Mouse (Mus musculus): Measurements from ENCODE around the gene Slc2a9. TPM values are rescaled to one million over a fixed set of nuclear protein-coding genes. Genes with fewer than 3 reads are reported as not detected.

Gene Slc2a9
- polyA plus RNA-seq, 1 experiment from 2014 or later, result 0.62 TPM

GRCm38 (mm10) chr5:38449607-38450006 lies 53.3 kb downstream of the Slc2a9 start:
- DNase-seq (ENCODE audit: low spot score) (no peak), ATAC-seq (ENCODE audit: low FRiP score, low TSS enrichment) (no peak)
- H3K4me1 ChIP-seq (replicated peaks; ENCODE audit: control insufficient read depth, insufficient read depth), result no peaks in the 10 kb centered on the region
- no peak overlapping the region for H3K9ac ChIP-seq (ENCODE audit: low read length)
- H3K27ac ChIP-seq (replicated peaks), result no peak overlapping the region
- no peaks in the 10 kb centered on the region for H3K9me3 ChIP-seq (ENCODE audit: control insufficient read depth, low read length)
- 85% methylated on average over 8 of the region's 8 CpGs for WGBS
- H3K27me3 ChIP-seq (ENCODE audit: control insufficient read depth, insufficient read depth, low read length), result no peaks in the 10 kb centered on the region
- no peak overlapping the region for H3K4me3 ChIP-seq (ENCODE audit: low read depth, low read length)
- TF ChIP-seq CTCF (IDR thresholded peaks at IDR 0.05; ENCODE audit: low read depth) (no peak), EP300 (optimal IDR thresholded peaks at IDR 0.05) (no peak)
- no peak overlapping the region for H3K4me2 ChIP-seq (replicated peaks; ENCODE audit: low read depth)
- H3K36me3 ChIP-seq (ENCODE audit: control insufficient read depth, insufficient read depth, low read length), result no peaks in the 10 kb centered on the region

DNA sequence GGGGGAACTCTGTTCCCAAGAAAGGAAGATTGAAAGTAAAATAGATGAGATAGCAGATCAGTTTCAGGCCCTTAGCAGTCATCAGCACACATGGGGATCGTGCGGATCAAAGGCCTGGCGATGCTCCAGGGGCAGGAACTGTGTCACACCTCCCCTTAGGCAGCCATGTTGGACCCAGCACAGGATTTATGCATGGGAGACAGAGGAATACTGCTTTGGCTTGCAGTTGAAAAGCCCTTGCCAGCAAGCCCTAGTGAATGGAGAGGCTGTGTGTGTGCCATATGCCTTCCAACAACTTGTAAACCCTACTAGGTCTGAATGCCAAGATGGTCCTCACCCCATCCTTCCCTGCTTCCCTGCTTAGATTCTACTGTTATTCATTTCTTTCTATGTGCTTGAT lies 54.8 kb downstream of the Slc2a9 start:
- ATAC-seq (ENCODE audit: low FRiP score, low TSS enrichment) (no peak), DNase-seq (ENCODE audit: low spot score) (no peak)
- Histone ChIP-seq H3K27ac (replicated peaks) (no peak overlapping the region), H3K4me2 (replicated peaks; ENCODE audit: low read depth) (no peak overlapping the region), H3K4me1 (replicated peaks; ENCODE audit: control insufficient read depth, insufficient read depth) (no peaks in the 10 kb centered on the region), H3K9me3 (ENCODE audit: control insufficient read depth, low read length) (no peaks in the 10 kb centered on the region), H3K36me3 (ENCODE audit: control insufficient read depth, insufficient read depth, low read length) (no peaks in the 10 kb centered on the region), H3K27me3 (ENCODE audit: control insufficient read depth, insufficient read depth, low read length) (no peaks in the 10 kb centered on the region), H3K9ac (ENCODE audit: low read length) (no peak overlapping the region), H3K4me3 (ENCODE audit: low read depth, low read length) (no peak overlapping the region)
- WGBS, result 83% methylated on average over 3 of the region's 3 CpGs
- TF ChIP-seq CTCF (IDR thresholded peaks at IDR 0.05; ENCODE audit: low read depth) (no peak), EP300 (optimal IDR thresholded peaks at IDR 0.05) (no peak)

- Histone ChIP-seq H3K9me3 (ENCODE audit: control insufficient read depth, low read length) (no peaks in the 10 kb centered on the region), H3K4me2 (replicated peaks; ENCODE audit: low read depth) (no peak overlapping the region), H3K4me1 (replicated peaks; ENCODE audit: control insufficient read depth, insufficient read depth) (no peaks in the 10 kb centered on the region), H3K36me3 (ENCODE audit: control insufficient read depth, insufficient read depth, low read length) (no peaks in the 10 kb centered on the region), H3K27ac (replicated peaks) (no peak overlapping the region), H3K4me3 (ENCODE audit: low read depth, low read length) (no peak overlapping the region), H3K9ac (ENCODE audit: low read length) (no peak overlapping the region), H3K27me3 (ENCODE audit: control insufficient read depth, insufficient read depth, low read length) (no peaks in the 10 kb centered on the region)
- DNase-seq (ENCODE audit: low spot score), result no peak
- 57% methylated on average over 14 of the region's 14 CpGs for WGBS
- ATAC-seq (ENCODE audit: low FRiP score, low TSS enrichment), result no peak
- TF ChIP-seq CTCF (IDR thresholded peaks at IDR 0.05; ENCODE audit: low read depth) (no peak), EP300 (optimal IDR thresholded peaks at IDR 0.05) (no peak)
Measured at GRCm38 (mm10) chr5:38446316-38446975, 56.5 kb downstream of the Slc2a9 start.

- DNase-seq (ENCODE audit: low spot score), result no peak
- WGBS, result 63% methylated on average over 10 of the region's 10 CpGs
- TF ChIP-seq CTCF (IDR thresholded peaks at IDR 0.05; ENCODE audit: low read depth) (no peak), EP300 (optimal IDR thresholded peaks at IDR 0.05) (no peak)
Measured at GRCm38 (mm10) chr5:38441088-38441839, 61.7 kb downstream of the Slc2a9 start.

GRCm38 (mm10) chr5:38440252-38441005 lies 62.5 kb downstream of the Slc2a9 start:
- no peak for TF ChIP-seq EP300 (optimal IDR thresholded peaks at IDR 0.05)
- no peak for TF ChIP-seq CTCF (IDR thresholded peaks at IDR 0.05; ENCODE audit: low read depth)
- Histone ChIP-seq H3K4me2 (replicated peaks; ENCODE audit: low read depth) (no peak overlapping the region), H3K9ac (ENCODE audit: low read length) (no peak overlapping the region), H3K4me1 (replicated peaks; ENCODE audit: control insufficient read depth, insufficient read depth) (no peaks in the 10 kb centered on the region), H3K9me3 (ENCODE audit: control insufficient read depth, low read length) (no peaks in the 10 kb centered on the region), H3K27ac (replicated peaks) (no peak overlapping the region), H3K36me3 (ENCODE audit: control insufficient read depth, insufficient read depth, low read length) (no peaks in the 10 kb centered on the region), H3K27me3 (ENCODE audit: control insufficient read depth, insufficient read depth, low read length) (no peaks in the 10 kb centered on the region), H3K4me3 (ENCODE audit: low read depth, low read length) (no peak overlapping the region)
- DNase-seq (ENCODE audit: low spot score) (no peak), ATAC-seq (ENCODE audit: low FRiP score, low TSS enrichment) (no peak)
- WGBS, result 80% methylated on average over 9 of the region's 9 CpGs

More at GRCm38 (mm10) chr5:38441088-38441839, 61.7 kb downstream of the Slc2a9 start:
- Histone ChIP-seq H3K27ac (replicated peaks) (no peak overlapping the region), H3K4me1 (replicated peaks; ENCODE audit: control insufficient read depth, insufficient read depth) (no peaks in the 10 kb centered on the region), H3K4me2 (replicated peaks; ENCODE audit: low read depth) (no peak overlapping the region), H3K4me3 (ENCODE audit: low read depth, low read length) (no peak overlapping the region), H3K36me3 (ENCODE audit: control insufficient read depth, insufficient read depth, low read length) (no peaks in the 10 kb centered on the region), H3K9me3 (ENCODE audit: control insufficient read depth, low read length) (no peaks in the 10 kb centered on the region), H3K27me3 (ENCODE audit: control insufficient read depth, insufficient read depth, low read length) (no peaks in the 10 kb centered on the region), H3K9ac (ENCODE audit: low read length) (no peak overlapping the region)
- ATAC-seq (ENCODE audit: low FRiP score, low TSS enrichment), result no peak
